Mouse (Mus musculus) erythroblast, adult 5-6 weeks (primary cell): ENCODE measurements at regions not wholly inside any gene's neighbourhood (a gene's known extent, or its start where the extent isn't known, plus 50 kb on each side); places are given as distances from the start of the nearest gene placed in this dataset.

Experiments
- ATAC-seq: replicated peaks from 2 replicates; pipeline ENCODE4 v1.8.0; 2016; ENCODE audit warnings: moderate number of reproducible peaks, mild to moderate bottlenecking, moderate TSS enrichment, inconsistent platforms; ENCODE audit not compliant: poor library complexity, low FRiP score, severe bottlenecking

DNA sequence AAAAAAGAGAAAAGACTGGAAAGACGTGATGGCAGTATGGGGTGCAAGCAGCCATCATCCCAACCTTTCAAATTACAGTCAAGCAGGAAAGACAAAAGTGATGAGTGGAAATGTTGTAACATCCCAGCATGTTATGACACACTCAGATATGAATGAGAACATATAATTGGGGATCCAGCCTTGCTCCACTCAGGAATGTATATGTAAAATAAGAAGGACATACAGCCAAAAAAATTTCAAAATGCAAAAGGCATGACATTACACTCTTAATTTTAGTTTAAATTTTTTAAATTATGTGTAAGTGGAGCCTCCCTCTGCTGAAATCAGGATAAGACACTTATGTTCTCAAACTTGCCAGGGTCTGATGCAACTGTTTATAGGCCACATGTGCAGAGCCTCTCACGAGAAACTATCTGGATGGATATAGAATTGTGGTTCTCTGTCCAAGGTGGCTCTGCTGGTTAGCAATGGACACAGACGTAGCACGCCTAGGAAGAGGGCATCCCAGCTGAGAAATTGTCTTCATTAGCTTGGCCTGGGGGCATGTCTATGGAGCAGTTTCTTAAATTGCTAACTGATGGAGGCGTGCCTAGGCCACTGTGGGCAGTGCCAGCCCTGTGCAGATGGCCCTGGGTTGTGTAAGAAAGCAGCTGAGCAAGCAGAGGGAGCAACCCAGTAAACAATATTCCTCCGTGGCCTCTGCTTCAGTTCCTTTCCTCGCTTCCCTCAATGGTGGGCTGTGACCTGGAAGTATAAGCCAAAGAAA, 171.5 kb upstream of the Usp24 start:
- no peak for ATAC-seq

DNA sequence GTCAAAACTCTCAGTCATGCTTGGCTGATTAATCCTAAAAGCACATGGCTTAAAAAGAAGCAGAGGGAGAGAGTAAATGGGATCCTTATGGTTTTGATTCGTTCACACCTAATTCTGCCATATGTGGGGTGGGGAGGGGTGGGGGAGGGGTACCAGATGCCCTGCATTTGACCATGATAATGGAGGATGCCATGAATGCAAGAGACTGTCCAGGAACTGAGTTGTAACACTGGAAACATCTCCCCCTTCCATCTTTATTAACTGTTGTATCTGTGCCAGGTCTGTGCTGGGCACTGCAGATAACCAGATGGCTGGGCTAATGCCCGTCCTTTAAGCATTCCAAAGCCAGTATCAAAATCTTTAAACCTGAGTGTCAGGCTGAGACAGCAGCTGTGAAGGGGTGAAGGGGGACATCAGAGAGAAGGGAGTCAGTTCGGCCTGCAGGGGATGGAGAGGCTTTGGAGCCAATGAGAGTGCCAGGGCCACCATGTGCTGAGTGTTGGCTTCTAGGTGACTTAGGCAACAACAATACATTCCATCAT, 169.0 kb upstream of the Usp24 start:
- ATAC-seq = no peak

DNA sequence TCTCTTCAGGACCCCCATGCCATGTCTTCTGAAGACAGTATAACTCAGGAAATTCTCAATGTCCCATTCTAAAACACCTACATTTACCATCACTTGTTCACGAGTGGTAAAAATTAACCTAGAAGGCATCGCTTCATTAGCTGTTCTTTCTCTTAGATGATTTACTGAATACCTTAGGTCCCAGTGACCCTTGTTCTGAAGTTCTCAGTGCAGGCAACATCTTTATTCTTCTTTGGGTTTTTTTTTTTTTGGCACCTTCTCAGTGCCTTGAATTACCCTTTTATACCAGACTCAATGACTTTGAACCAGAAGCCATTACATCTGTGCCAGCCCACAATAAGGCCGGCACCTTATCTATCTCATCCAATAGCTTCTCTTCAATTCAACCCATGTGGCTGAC, 167.1 kb upstream of the Usp24 start:
- ATAC-seq = no peak

DNA sequence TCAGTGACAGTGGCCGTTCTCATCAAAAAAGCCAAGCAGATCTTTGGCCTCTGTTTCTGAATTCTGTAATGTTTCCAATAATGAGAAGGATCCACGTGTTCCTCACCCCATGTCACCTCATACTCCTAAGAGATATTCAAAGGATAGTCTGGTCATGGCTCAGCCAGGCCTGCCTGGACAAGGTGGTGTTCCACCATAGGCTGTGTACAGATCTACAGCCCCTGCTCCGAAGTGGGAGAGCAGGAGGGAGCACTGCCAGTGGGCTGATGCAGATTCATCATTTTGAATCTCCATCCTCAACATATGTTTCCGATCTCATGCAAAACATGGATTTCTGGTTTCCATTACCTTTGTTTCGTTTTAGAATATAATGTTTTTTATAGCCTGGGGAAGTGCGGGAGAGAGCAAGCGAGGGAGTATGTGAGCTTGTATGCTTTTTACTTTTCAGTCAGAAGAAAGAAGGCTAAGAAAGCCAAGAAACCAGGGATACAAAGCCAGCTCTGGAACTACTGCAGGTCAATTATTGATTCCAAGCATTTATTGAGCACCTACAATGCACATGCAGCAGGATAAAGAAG, 166.5 kb upstream of the Usp24 start:
- no peak for ATAC-seq

DNA sequence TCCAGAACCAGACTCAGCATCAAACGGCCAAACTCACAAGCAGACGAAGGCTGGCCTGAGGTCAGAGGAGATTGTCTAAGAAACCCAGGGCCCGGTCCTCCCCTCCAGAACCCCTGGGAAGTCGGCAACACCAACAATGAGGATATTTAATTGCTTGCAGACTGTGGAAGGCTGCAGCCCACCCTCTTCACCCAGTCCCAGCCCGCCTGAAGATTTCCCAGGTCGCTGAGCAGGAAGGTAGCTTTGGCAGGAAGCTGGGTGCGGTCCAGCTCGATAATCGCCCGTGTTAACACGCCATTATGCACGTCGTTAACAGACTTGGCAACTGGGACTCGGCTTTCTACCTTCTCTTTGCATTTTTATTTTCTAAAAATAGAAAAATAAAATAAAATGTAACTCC, 165.2 kb upstream of the Usp24 start:
- no peak for ATAC-seq

DNA sequence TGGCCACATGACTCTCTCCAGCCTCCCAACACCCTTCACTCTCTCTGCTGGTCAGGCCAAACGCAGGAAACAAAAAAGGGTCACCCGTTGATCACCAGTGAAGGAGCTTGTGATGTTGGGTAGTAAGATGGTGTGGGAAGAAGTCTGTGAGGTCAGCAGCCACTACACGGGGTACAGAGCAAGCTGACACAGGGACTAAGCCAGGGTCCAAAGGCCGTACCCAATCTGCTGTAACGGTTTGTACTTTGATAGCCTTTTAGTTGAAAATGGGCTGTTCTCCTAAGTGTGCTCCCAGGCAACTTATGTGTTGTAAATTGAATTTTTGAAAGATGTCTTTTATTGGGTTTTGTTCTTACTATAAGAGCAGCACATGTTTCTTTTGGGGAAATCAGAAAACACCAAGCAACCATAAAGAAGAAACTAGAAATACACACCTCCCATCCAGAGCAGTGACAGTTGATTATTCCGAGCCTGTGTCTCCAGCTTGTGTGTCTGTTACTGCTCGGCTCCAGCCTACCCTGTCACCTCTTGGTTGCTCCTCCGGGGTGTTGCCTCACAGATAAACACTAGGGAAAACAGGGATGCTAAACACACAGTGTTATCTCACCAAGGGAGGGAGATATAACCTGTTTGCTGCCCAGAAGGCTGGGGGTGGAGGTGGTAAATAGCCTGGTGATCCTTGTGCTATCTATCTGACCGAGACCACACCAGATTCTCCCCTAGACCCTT, 158.4 kb upstream of the Usp24 start:
- no peak for ATAC-seq

DNA sequence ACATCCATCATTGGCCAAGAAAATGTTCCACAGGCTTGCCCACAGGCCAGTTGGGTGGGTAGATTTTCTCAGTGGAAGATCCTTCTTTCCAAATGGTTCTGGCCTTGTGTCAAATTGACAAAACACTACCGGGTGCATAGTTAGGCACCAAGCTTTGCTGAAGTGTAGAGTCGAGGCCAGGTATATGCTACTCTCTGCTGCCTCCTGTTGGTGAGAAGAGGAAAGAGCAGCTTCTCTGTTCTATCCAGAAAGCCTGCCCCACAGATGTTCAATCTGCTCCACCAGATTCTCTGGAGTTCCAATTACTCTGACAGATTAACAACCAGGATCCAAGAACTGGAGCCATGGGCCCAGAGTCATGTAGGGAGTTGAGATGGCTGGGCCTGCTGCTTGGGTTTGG, 154.4 kb upstream of the Usp24 start:
- ATAC-seq = 0 out of 2 replicates have a peak, but pooled peaks have one; percentile 57

DNA sequence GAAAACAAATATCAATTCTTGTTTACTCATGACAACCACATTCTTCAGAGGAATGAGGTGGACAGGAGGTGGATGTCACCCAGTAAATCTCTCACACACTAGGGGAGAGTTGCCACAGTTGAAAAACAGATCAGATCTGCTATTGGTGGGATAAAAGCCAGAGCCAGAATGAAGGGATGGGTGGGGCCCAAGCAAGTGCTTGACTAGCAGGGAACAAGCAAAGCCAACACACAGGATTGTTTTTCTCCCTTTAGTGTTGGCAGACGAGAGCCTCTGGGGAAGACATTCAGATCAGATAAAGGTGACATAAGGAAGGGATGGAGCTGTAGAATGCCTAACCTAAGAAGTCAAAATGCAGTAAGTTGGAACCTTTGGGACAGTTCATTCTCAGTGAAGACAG, 153.5 kb upstream of the Usp24 start:
- no peak for ATAC-seq

DNA sequence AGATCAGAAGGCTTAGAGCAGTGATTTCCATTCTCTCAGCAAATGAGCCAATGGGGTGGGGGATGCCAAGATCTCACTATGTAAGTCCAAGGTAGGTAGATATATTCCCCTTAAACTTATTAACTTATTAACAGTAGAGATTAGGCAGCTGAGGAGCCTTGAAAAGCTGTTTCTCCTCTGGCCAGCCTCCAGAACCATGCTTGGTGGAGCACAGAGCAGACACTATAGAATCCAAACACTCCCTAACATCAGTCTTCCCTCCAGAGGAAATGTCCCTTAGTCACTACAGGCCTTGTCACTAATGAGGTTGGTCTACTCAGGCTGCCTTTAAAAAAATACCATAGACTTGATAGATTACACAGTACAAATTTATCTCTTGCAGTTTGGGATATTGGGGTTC, 152.8 kb upstream of the Usp24 start:
- ATAC-seq = no peak

DNA sequence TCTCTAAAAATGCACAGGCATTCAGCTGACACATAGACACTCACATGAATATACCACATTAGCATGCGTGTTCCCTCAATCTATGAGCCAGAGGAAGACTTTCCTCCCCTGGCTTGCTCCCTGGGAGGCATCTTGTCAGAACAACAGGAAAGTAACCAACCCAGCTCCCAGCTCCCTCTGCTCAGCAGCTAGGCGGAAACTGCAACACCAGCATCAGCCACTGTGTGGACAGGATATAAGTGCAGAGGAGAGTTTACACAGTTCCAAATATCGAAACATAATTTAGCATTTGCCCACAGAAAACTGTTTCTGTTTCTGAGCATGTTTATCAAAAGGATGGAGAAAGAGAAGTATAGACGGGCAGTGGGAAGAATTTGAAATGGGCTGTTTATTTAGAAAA, 148.3 kb upstream of the Usp24 start:
- ATAC-seq = no peak

DNA sequence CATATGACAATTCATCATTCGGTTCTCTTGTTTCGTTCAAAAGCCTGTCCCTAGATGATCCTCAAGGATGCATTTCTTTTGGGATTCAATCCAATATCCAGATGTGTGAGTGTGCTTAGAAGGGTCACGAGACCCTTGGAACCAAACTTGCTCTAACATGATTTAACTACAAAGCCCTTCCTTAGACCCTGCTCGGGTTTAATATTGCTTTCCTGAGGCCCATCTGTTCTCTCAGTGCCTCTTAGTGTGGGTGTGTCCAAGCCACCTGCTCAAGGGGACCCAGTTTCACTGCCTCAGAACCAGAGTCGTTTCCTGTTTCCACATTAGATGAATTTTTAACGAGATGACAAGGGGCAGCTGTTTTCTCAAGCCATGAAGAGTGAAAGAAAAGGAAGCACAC, 147.3 kb upstream of the Usp24 start:
- ATAC-seq = no peak

DNA sequence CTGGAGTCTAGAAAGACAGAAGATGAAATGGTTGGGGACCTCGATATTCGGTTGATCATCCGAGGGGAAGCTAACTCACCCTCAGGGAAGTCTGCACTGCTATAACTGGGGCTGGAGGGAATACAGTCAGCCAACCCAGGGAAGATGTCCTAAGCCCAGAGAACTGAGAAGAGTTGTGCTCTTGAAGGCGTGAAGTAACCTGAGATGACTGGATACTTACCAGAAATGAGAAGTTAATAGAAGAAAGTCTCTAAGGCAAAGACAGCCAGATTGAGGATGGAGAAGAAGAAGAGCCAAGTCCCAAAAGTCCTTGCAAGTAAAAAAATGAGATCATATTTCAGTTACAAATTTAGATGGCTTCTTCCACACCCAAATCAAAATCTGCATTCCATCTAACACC, 146.5 kb upstream of the Usp24 start:
- ATAC-seq = no peak

DNA sequence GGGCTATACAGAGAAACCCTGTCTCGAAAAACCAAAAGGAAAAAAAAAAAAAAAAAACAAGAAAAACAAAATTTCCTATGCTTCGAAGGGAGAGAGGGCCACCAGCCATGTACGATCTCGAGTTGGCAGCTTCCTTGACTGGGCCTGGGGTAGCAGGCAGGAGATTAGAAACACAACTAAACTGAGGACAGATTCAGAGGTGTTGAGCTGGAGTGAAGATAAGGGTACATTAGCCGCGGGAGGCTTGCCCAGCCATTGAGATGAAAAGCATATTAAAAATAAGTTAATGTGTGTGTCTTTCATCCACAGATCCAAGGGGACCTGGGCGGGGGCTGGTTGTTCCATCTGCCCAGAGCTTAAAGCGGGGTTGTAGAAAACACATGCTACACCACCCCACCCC, 145.3 kb upstream of the Usp24 start:
- no peak for ATAC-seq

DNA sequence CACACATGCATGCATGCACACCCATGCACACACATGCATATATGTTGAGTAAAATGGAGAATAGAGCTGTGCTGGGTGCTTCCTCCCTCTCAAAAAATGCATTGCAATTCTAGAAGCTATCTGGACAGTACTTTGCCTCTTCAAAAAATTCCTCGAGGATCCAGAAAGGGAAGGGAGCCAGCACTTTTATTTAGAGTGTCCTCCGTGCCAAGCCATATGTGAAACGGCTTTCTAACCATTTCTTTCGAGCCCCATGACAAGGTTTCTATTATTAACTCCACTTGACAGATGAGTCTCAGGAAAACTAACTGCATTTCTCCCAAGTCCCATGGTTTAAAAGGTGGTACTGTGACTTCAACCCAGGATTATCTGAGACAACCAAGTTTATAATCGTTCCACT, 140.7 kb upstream of the Usp24 start:
- ATAC-seq = no peak

DNA sequence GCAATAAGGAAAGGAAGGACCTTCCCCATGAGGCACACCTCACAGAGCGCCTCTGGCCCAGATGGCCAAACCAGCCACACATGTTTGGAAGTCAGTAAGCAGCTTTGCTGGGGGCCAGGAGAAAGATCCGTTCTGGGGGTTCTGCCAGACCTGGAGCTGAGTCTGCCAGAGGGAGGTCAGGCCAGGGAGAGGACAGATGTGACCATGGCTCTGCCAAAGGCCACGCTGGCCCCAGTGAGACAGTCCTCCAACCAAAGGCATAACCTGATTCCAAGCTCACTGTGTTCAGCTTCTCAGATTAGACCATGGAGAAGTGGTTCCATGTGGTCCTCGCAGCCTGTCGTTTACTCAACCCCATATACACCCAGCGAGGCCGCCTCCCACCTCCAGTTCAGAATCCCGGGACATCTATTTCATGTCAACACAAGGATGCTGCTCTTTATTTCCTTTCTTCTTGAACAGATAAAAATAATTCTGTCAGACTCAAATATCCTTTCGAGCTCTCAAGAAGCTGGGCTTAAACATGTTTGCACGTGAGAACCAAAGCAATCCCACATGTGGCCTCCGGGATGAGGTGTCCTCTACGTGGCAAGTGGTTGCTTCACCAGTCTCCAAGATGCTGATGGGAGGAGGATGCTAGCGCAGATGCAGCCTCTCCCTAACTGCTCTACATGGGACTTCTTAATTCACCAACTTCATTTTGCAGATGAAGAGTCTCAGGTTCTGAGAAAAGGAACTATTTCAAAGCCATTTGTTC, 130.1 kb upstream of the Usp24 start:
- ATAC-seq = no peak

DNA sequence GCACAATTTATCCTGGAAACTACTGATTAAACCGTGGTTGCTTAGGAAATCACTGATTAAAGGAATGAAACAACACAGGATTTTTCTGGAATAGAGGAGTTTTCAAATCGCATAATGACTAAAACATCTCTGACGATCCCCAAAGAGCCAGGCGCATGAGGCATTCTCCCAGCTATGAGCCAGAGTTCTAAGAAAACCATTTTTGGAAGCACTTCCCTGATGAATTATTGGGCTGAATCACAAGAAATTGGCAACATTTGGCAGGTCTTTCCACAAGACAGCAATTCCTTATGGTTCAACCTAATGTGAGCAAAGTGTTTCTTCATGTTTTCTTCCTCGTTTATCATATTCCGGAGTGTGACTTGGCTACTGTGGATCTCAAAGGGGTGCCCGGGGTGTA, 129.3 kb upstream of the Usp24 start:
- no peak for ATAC-seq

DNA sequence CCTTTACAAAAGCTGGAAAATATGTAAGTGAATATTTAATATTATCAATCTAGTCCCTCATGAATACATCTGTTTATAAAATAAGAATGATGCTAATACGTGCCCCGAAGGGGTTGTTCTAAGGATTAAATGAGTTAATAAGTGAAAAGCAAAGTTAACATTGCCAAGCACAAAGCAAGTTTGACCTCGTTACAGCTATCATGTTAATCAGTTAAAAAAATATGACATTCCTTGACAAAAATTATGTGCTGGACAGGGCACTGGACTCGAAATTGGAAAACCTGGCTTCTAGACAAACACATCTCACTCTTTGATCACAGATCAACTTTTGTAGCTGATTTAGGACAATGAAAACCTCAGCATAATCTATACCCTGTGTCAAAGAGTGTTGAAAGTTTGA, 125.8 kb upstream of the Usp24 start:
- ATAC-seq = no peak

DNA sequence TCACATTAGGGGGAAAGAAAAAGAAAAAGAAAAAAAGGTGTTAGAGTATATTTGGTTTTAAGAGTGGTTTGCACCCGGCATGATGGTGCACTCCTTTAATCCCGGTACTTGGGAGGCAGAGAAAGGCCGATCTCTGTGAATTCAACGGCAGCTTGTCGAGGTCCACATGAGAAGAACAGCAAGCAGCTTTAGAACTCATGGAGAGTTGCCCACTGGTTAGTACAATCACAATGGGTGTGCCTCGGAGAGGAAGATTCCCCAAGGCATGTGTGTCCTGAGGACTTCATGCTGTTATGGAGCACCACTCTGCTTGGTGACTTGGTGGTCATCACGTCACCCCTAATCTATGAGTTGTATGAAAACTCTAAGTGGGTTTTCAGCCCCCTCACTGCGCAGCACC, 124.7 kb upstream of the Usp24 start:
- no peak for ATAC-seq

DNA sequence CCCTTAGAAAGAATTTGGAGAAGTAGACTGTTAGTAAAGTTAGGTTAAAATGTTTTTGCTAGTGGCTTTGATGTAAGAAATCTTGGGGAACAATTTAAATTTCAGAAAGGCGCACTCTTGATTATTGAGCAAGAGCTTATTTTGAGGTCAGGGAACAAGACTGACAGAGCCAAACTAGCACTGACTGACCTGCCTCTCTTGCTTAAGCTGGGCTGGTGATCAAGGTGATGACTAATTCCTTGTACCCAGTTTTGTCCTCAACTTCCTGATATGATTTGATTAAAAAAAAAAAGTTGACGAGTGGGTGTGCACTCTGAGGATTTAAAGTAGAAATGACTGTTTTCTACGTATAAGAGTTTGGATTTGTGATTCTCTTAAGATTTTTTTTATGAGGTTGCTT, 124.2 kb upstream of the Usp24 start:
- ATAC-seq = no peak

DNA sequence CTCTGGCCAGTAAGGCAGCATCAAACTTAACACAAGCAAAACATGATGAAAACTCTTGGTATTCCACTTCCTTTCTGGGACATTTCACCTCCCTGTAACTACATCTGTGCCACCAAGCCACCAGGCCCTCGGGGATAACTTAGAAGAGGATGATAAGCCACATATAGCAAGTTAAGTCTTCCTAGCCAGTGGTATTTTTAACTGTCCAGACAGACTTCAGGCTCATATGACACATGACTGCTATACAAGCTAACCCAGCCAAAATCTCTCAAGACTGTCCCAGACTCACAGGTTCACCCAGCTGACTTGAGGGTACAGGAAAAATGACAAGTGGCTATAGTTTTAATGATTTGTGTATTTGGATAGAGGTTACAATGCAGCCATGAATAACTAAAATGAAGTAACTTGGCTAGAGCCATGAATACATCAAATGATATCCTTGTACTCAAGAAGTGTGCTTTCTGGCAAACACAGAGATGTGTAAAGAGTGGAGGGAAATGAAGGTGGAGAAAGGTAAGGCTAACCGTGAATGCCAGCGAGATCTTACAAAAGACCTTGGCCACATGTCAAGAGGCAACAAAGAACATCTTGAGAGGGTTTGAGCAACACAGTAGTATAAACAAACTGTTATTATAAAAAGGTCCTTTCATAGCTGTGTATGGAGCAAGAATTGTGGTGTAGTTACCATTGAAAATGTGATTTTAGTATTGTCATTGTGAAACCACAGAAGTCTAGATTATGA, 122.6 kb upstream of the Usp24 start:
- no peak for ATAC-seq
